Mouse (Mus musculus): ENCODE data around the gene Pnpla2. TPM values are rescaled to one million over a fixed set of nuclear protein-coding genes. Genes with fewer than 3 reads are reported as not detected.

Gene Pnpla2
- 14.7 TPM for polyA plus RNA-seq (2014; fragmentation: Illumina TruSeq; extraction: RNeasy Lipid Tissue Mini Kit (QIAGEN cat#74804); ENCODE audit: low read depth, low replicate concordance)

GRCm38 (mm10) chr7:141454967-141455551 is at the start of gene Pnpla2:
Pnpla2 (plus strand) TSS chr7:141455198.

GRCm38 (mm10) chr7:141413809-141414584 is 41.0 kb upstream of the Pnpla2 start, which contains the start of gene Gatd1:
Gatd1 (minus strand) TSS chr7:141414136.

GRCm38 (mm10) chr7:141429310-141429709 is 25.7 kb upstream of the Pnpla2 start, which contains the start of gene Cend1:
Cend1 (minus strand) TSS chr7:141429491.

GRCm38 (mm10) chr7:141437178-141438120 is 17.5 kb upstream of the Pnpla2 start, which contains the start of gene Slc25a22:
Slc25a22 (minus strand) TSS chr7:141437892.

GRCm38 (mm10) chr7:141443828-141444237 is 11.2 kb upstream of the Pnpla2 start, which contains the start of gene Pidd1:
Pidd1 (minus strand) TSS chr7:141444025.

GRCm38 (mm10) chr7:141447110-141447991 is 7.6 kb upstream of the Pnpla2 start, which contains the start of gene Rplp2:
Rplp2 (plus strand) TSS chr7:141447370.

GRCm38 (mm10) chr7:141460391-141461113 is 5.6 kb downstream of the Pnpla2 start, which contains the start of gene Cracr2b:
Cracr2b (plus strand) TSS chr7:141461094.

GRCm38 (mm10) chr7:141467230-141468030 is 12.4 kb downstream of the Pnpla2 start, which contains the start of gene Cd151:
Cd151 (plus strand) TSS chr7:141467392.

GRCm38 (mm10) chr7:141475011-141475804 is 20.2 kb downstream of the Pnpla2 start, which contains the start of the genes Polr2l and Tspan4:
Polr2l (minus strand) TSS chr7:141475132.
Tspan4 (plus strand) TSS chr7:141475240.

Other genes with a start within 250 kb of the Pnpla2 start
- 18.2 TPM for gene Lmntd2, start 241.1 kb upstream of the Pnpla2 start, polyA plus RNA-seq (2014; fragmentation: Illumina TruSeq; extraction: RNeasy Lipid Tissue Mini Kit (QIAGEN cat#74804); ENCODE audit: low read depth, low replicate concordance)
- gene Rassf7, start 239.3 kb upstream of the Pnpla2 start, polyA plus RNA-seq (2014; fragmentation: Illumina TruSeq; extraction: RNeasy Lipid Tissue Mini Kit (QIAGEN cat#74804); ENCODE audit: low read depth, low replicate concordance), result 2.4 TPM
- gene Phrf1, start 226.4 kb upstream of the Pnpla2 start, polyA plus RNA-seq (2014; fragmentation: Illumina TruSeq; extraction: RNeasy Lipid Tissue Mini Kit (QIAGEN cat#74804); ENCODE audit: low read depth, low replicate concordance), result 24.6 TPM
- 2.1 TPM for gene Irf7, start 188.7 kb upstream of the Pnpla2 start, polyA plus RNA-seq (2014; fragmentation: Illumina TruSeq; extraction: RNeasy Lipid Tissue Mini Kit (QIAGEN cat#74804); ENCODE audit: low read depth, low replicate concordance)
- gene Cdhr5, start 178.4 kb upstream of the Pnpla2 start, polyA plus RNA-seq (2014; fragmentation: Illumina TruSeq; extraction: RNeasy Lipid Tissue Mini Kit (QIAGEN cat#74804); ENCODE audit: low read depth, low replicate concordance), result 1.5 TPM
- gene Sct, start 176.1 kb upstream of the Pnpla2 start, polyA plus RNA-seq (2014; fragmentation: Illumina TruSeq; extraction: RNeasy Lipid Tissue Mini Kit (QIAGEN cat#74804); ENCODE audit: low read depth, low replicate concordance), result not detected
- gene Drd4, start 163.2 kb upstream of the Pnpla2 start, polyA plus RNA-seq (2014; fragmentation: Illumina TruSeq; extraction: RNeasy Lipid Tissue Mini Kit (QIAGEN cat#74804); ENCODE audit: low read depth, low replicate concordance), result 1.1 TPM
- 1.2 TPM for gene Deaf1, start 127.5 kb upstream of the Pnpla2 start, polyA plus RNA-seq (2014; fragmentation: Illumina TruSeq; extraction: RNeasy Lipid Tissue Mini Kit (QIAGEN cat#74804); ENCODE audit: low read depth, low replicate concordance)
- 15.0 TPM for gene Tmem80, start 127.5 kb upstream of the Pnpla2 start, polyA plus RNA-seq (2014; fragmentation: Illumina TruSeq; extraction: RNeasy Lipid Tissue Mini Kit (QIAGEN cat#74804); ENCODE audit: low read depth, low replicate concordance)
- gene Eps8l2, start 116.3 kb upstream of the Pnpla2 start, polyA plus RNA-seq (2014; fragmentation: Illumina TruSeq; extraction: RNeasy Lipid Tissue Mini Kit (QIAGEN cat#74804); ENCODE audit: low read depth, low replicate concordance), result 0.34 TPM
- gene Taldo1, start 63.0 kb upstream of the Pnpla2 start, polyA plus RNA-seq (2014; fragmentation: Illumina TruSeq; extraction: RNeasy Lipid Tissue Mini Kit (QIAGEN cat#74804); ENCODE audit: low read depth, low replicate concordance), result 1.8 TPM
- 3.7 TPM for gene Gatd1, start 41.1 kb upstream of the Pnpla2 start, polyA plus RNA-seq (2014; fragmentation: Illumina TruSeq; extraction: RNeasy Lipid Tissue Mini Kit (QIAGEN cat#74804); ENCODE audit: low read depth, low replicate concordance)
- 0.18 TPM for gene Cend1, start 25.7 kb upstream of the Pnpla2 start, polyA plus RNA-seq (2014; fragmentation: Illumina TruSeq; extraction: RNeasy Lipid Tissue Mini Kit (QIAGEN cat#74804); ENCODE audit: low read depth, low replicate concordance)
- gene Slc25a22, start 17.3 kb upstream of the Pnpla2 start, polyA plus RNA-seq (2014; fragmentation: Illumina TruSeq; extraction: RNeasy Lipid Tissue Mini Kit (QIAGEN cat#74804); ENCODE audit: low read depth, low replicate concordance), result 0.14 TPM
- gene Pidd1, start 11.2 kb upstream of the Pnpla2 start, polyA plus RNA-seq (2014; fragmentation: Illumina TruSeq; extraction: RNeasy Lipid Tissue Mini Kit (QIAGEN cat#74804); ENCODE audit: low read depth, low replicate concordance), result 0.48 TPM
- gene Rplp2, start 7.8 kb upstream of the Pnpla2 start, polyA plus RNA-seq (2014; fragmentation: Illumina TruSeq; extraction: RNeasy Lipid Tissue Mini Kit (QIAGEN cat#74804); ENCODE audit: low read depth, low replicate concordance), result 10.3 TPM
- not detected for gene Cracr2b, start 5.9 kb downstream of the Pnpla2 start, polyA plus RNA-seq (2014; fragmentation: Illumina TruSeq; extraction: RNeasy Lipid Tissue Mini Kit (QIAGEN cat#74804); ENCODE audit: low read depth, low replicate concordance)
- gene Cd151, start 12.2 kb downstream of the Pnpla2 start, polyA plus RNA-seq (2014; fragmentation: Illumina TruSeq; extraction: RNeasy Lipid Tissue Mini Kit (QIAGEN cat#74804); ENCODE audit: low read depth, low replicate concordance), result 17.0 TPM
- gene Polr2l, start 19.9 kb downstream of the Pnpla2 start, polyA plus RNA-seq (2014; fragmentation: Illumina TruSeq; extraction: RNeasy Lipid Tissue Mini Kit (QIAGEN cat#74804); ENCODE audit: low read depth, low replicate concordance), result 0.87 TPM
- gene Tspan4, start 20.0 kb downstream of the Pnpla2 start, polyA plus RNA-seq (2014; fragmentation: Illumina TruSeq; extraction: RNeasy Lipid Tissue Mini Kit (QIAGEN cat#74804); ENCODE audit: low read depth, low replicate concordance), result 0.49 TPM
- gene Chid1, start 84.7 kb downstream of the Pnpla2 start, polyA plus RNA-seq (2014; fragmentation: Illumina TruSeq; extraction: RNeasy Lipid Tissue Mini Kit (QIAGEN cat#74804); ENCODE audit: low read depth, low replicate concordance), result 12.1 TPM
- 22.2 TPM for gene Ap2a2, start 107.0 kb downstream of the Pnpla2 start, polyA plus RNA-seq (2014; fragmentation: Illumina TruSeq; extraction: RNeasy Lipid Tissue Mini Kit (QIAGEN cat#74804); ENCODE audit: low read depth, low replicate concordance)
- 0.18 TPM for gene Muc6, start 200.1 kb downstream of the Pnpla2 start, polyA plus RNA-seq (2014; fragmentation: Illumina TruSeq; extraction: RNeasy Lipid Tissue Mini Kit (QIAGEN cat#74804); ENCODE audit: low read depth, low replicate concordance)
- 0.17 TPM for gene Muc2, start 235.1 kb downstream of the Pnpla2 start, polyA plus RNA-seq (2014; fragmentation: Illumina TruSeq; extraction: RNeasy Lipid Tissue Mini Kit (QIAGEN cat#74804); ENCODE audit: low read depth, low replicate concordance)